Mouse (Mus musculus) B cell, adult (primary cell): ENCODE measurements around the gene Sem1. TPM values are rescaled to one million over a fixed set of nuclear protein-coding genes. Genes with fewer than 3 reads are reported as not detected.

Source experiments
- total RNA-seq: library from RNA; stranded (reverse); gene quantifications from 4 replicates; pipeline ENCODE4 v1.2.4, GENCODE M21; 2023; ENCODE audit not compliant: inconsistent age

The Sem1 gene
- 78.1 to 90.4 TPM (median 86.0 TPM) in 4 replicates for total RNA-seq

GRCm38 (mm10) chr6:6578304-6579149 lies at the start of gene Sem1:
Gene Sem1 (minus strand): TSS chr6:6578663.

